Mouse (Mus musculus) bone marrow macrophage, adult 2 months (primary cell): Measurements from ENCODE around the gene Kcna5. TPM values are rescaled to one million over a fixed set of nuclear protein-coding genes. Genes with fewer than 3 reads are reported as not detected.
A peak's percentile ranks its signal among the peaks of the same experiment; 100 is the strongest.

ENCODE experiments used
- H3K27ac ChIP-seq: 2 replicates; pipeline ENCODE4 v1.5.1; 2012; ENCODE audit warnings: low read depth, low read length; ENCODE audit not compliant: insufficient read depth
- H3K4me1 ChIP-seq: 2 replicates; pipeline ENCODE4 v1.6.1; 2012; ENCODE audit warnings: low read length; ENCODE audit not compliant: control insufficient read depth, insufficient read depth
- H3K4me3 ChIP-seq: 2 replicates; pipeline ENCODE4 v1.5.1; 2012; ENCODE audit warnings: mild to moderate bottlenecking, low read length, moderate library complexity; ENCODE audit not compliant: insufficient read depth
- CTCF ChIP-seq: IDR thresholded peaks from 2 replicates; pipeline ENCODE4 v1.5.1; 2012; ENCODE audit warnings: low read depth, mild to moderate bottlenecking, low read length, moderate library complexity
- POLR2A ChIP-seq: IDR thresholded peaks from 2 replicates; pipeline ENCODE4 v1.6.1; 2012; ENCODE audit warnings: mild to moderate bottlenecking, low read depth, low read length, borderline replicate concordance
- polyA plus RNA-seq: library from polyadenylated mRNA; stranded (reverse); fragments of >200 nt; gene quantifications from 2 replicates; pipeline ENCODE4 v1.2.4, GENCODE M21; 2012; ENCODE audit not compliant: missing spikeins, insufficient read depth, insufficient read length

The Kcna5 gene
- polyA plus RNA-seq, 1 experiment = not detected

- TF ChIP-seq CTCF (no peak), POLR2A (no peak)
- no peak overlapping the region for H3K27ac ChIP-seq
- no peak overlapping the region for H3K4me3 ChIP-seq
- H3K4me1 ChIP-seq = no peaks in the 10 kb centered on the region
These were observed 32.4 kb downstream of the Kcna5 start for GRCm38 (mm10) chr6:126502691-126503301.

GRCm38 (mm10) chr6:126500985-126501384 is 34.2 kb downstream of the Kcna5 start:
- Histone ChIP-seq H3K27ac (no peak overlapping the region), H3K4me3 (no peak overlapping the region), H3K4me1 (no peaks in the 10 kb centered on the region)
- TF ChIP-seq CTCF = no peak
- TF ChIP-seq POLR2A = no peak

- Histone ChIP-seq H3K4me1 (no peaks in the 10 kb centered on the region), H3K4me3 (no peak overlapping the region), H3K27ac (no peak overlapping the region)
- TF ChIP-seq CTCF (peak; percentile 74), POLR2A (no peak)
These were observed 35.1 kb downstream of the Kcna5 start for GRCm38 (mm10) chr6:126500088-126500487.

- Histone ChIP-seq H3K4me3 (no peak overlapping the region), H3K27ac (no peak overlapping the region), H3K4me1 (no peaks in the 10 kb centered on the region)
- TF ChIP-seq CTCF (peak; percentile 17; the same call in 1 of the 2 replicates), POLR2A (no peak)
These were observed 37.3 kb downstream of the Kcna5 start for GRCm38 (mm10) chr6:126497878-126498277.

DNA sequence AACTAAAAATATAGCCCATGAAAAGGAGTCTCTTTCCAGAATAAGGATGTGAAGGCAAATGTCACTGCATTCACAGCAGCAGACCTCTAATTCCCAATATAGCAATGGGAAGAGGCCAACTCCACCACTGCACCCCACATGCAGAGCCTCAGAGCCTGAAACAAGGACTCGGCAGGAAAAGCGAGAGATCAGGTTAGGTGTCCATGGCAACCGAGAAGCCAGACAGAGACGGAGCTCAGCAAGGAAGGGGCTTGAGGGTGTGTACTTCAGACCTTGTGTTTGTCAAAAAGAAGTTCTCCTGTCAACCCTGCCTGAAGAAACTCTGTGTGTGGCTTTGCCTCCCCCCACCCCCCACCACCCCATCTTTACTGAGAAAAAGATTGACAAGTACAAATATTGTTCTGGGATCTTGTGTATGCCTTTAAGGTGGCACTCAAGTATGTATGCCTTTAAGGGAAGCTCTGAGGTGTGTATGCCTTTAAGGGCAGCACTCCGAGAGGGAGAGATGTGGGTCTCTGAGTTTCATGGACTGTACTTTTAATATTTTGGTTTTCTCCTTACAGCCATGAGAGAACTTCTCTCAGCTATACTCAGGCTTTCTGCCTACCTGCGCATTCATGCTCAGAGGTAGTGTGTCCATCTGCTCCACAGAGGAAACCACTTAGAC is 37.9 kb downstream of the Kcna5 start:
- Histone ChIP-seq H3K27ac (no peak overlapping the region), H3K4me3 (no peak overlapping the region), H3K4me1 (no peaks in the 10 kb centered on the region)
- TF ChIP-seq CTCF (no peak), POLR2A (no peak)

DNA sequence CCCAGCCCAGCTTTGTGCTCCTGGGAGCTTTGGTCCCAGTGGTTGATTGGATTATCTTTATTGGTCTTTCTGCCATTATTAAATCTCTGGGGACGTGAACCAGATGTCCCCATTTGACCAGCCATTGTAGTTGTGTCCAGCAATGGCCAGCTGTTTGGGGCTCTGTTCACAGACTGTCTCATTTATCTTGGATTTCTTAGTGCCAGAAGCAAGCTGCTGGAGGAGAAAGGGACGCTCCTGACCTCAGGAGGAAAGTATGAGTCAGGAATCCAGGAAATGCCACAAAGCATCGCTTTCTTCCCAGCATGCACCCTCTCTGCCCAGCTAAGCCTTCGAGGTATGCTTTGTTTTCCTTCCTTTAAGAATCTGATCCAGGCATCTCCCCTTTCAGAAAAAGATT is 48.1 kb downstream of the Kcna5 start:
- no peak for TF ChIP-seq CTCF
- TF ChIP-seq POLR2A = no peak

DNA sequence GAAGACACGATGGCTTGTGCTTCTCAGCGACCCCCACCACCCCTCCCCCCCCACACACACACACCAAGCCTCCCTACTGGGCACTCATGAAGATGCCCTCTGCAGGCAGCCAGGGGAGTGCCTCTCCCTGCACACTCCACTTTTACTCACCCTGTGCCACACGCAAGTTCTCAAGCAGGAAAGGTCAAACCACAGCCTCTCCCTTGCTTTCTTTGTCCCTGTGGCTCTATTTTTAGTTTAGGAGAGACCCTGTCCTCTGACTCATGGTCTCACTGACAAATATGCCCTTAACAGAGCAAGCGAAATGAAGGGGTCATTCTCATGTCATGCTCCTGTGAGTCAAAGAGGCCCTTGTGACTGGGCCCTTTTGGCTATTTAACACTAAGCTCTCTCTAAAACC is 50.3 kb downstream of the Kcna5 start:
- Histone ChIP-seq H3K27ac (no peak overlapping the region), H3K4me1 (no peaks in the 10 kb centered on the region), H3K4me3 (no peak overlapping the region)
- no peak for TF ChIP-seq POLR2A
- no peak for TF ChIP-seq CTCF

More for the DNA sequence above, 48.1 kb downstream of the Kcna5 start:
- Histone ChIP-seq H3K27ac (no peak overlapping the region), H3K4me1 (no peaks in the 10 kb centered on the region), H3K4me3 (no peak overlapping the region)

GRCm38 (mm10) chr6:126483264-126483867 is 51.8 kb downstream of the Kcna5 start:
- no peak overlapping the region for H3K4me3 ChIP-seq
- no peaks in the 10 kb centered on the region for H3K4me1 ChIP-seq
- H3K27ac ChIP-seq = no peak overlapping the region
- TF ChIP-seq POLR2A = no peak
- no peak for TF ChIP-seq CTCF

Other genes with a start within 250 kb of the Kcna5 start
- not detected in 2 replicates for gene Kcna1, start 111.0 kb upstream of the Kcna5 start, polyA plus RNA-seq
- not detected in 2 replicates for gene Kcna6, start 205.3 kb upstream of the Kcna5 start, polyA plus RNA-seq